Mouse (Mus musculus): ENCODE results near the gene Alkal2. TPM values are rescaled to one million over a fixed set of nuclear protein-coding genes. Genes with fewer than 3 reads are reported as not detected.
A peak's percentile ranks its signal among the peaks of the same experiment; 100 is the strongest.

The Alkal2 gene
- polyA plus RNA-seq, 1 experiment from 2014 or later = 14.4 TPM

- H3K4me3 ChIP-seq (ENCODE audit: low read depth, low read length) = no peak overlapping the region
- no peaks in the 10 kb centered on the region for H3K4me1 ChIP-seq (ENCODE audit: control insufficient read depth, insufficient read depth, low read length)
- WGBS = 74% methylated on average over 6 of the region's 6 CpGs
- H3K27ac ChIP-seq (replicated peaks; ENCODE audit: low read depth, low read length) = no peak overlapping the region
- no peak for ATAC-seq (replicated peaks; ENCODE audit: insufficient number of reproducible peaks, low FRiP score, low TSS enrichment, low read depth)
- H3K9ac ChIP-seq (replicated peaks; ENCODE audit: low read length) = no peak overlapping the region
- no peaks in the 10 kb centered on the region for H3K9me3 ChIP-seq (replicated peaks; ENCODE audit: control insufficient read depth, low read length)
- no peak overlapping the region for H3K4me2 ChIP-seq (ENCODE audit: low read depth, low read length)
- DNase-seq (ENCODE audit: low spot score) = peak; percentile 21
- H3K27me3 ChIP-seq (ENCODE audit: control insufficient read depth, insufficient read depth, low read length) = peaks cover 12% of the 10 kb centered on the region; the same call in 1 of the 2 replicates
- H3K36me3 ChIP-seq (replicated peaks; ENCODE audit: control insufficient read depth, insufficient read depth, low read depth, low read length) = no peaks in the 10 kb centered on the region
These were observed 4.7 kb upstream of the Alkal2 start for GRCm38 (mm10) chr12:30879447-30879846.

- 13% methylated on average over 4 of the region's 4 CpGs for WGBS
- no peak overlapping the region for H3K9ac ChIP-seq (replicated peaks; ENCODE audit: low read length)
- no peaks in the 10 kb centered on the region for H3K36me3 ChIP-seq (replicated peaks; ENCODE audit: control insufficient read depth, insufficient read depth, low read depth, low read length)
- no peaks in the 10 kb centered on the region for H3K9me3 ChIP-seq (replicated peaks; ENCODE audit: control insufficient read depth, low read length)
- peak overlapping the region; percentile 98 for H3K4me2 ChIP-seq (ENCODE audit: low read depth, low read length)
- DNase-seq (ENCODE audit: low spot score) (peak; percentile 15), ATAC-seq (replicated peaks; ENCODE audit: insufficient number of reproducible peaks, low FRiP score, low TSS enrichment, low read depth) (no peak)
- no peak overlapping the region for H3K27ac ChIP-seq (replicated peaks; ENCODE audit: low read depth, low read length)
- peak overlapping the region; percentile 55; the same call in 1 of the 2 replicates for H3K4me3 ChIP-seq (ENCODE audit: low read depth, low read length)
- H3K27me3 ChIP-seq (ENCODE audit: control insufficient read depth, insufficient read depth, low read length) = peaks cover 21% of the 10 kb centered on the region; the same call in 1 of the 2 replicates
- peaks cover 3% of the 10 kb centered on the region; the same call in 1 of the 2 replicates for H3K4me1 ChIP-seq (ENCODE audit: control insufficient read depth, insufficient read depth, low read length)
These were observed 533 bp upstream of the Alkal2 start for GRCm38 (mm10) chr12:30883592-30883985.

GRCm38 (mm10) chr12:30884622-30885230 lies 604 bp downstream of the Alkal2 start:
- Histone ChIP-seq H3K36me3 (replicated peaks; ENCODE audit: control insufficient read depth, insufficient read depth, low read depth, low read length) (no peaks in the 10 kb centered on the region), H3K27me3 (ENCODE audit: control insufficient read depth, insufficient read depth, low read length) (peaks cover 21% of the 10 kb centered on the region; the same call in 1 of the 2 replicates), H3K27ac (replicated peaks; ENCODE audit: low read depth, low read length) (no peak overlapping the region), H3K9ac (replicated peaks; ENCODE audit: low read length) (peak overlapping the region; percentile 65), H3K9me3 (replicated peaks; ENCODE audit: control insufficient read depth, low read length) (no peaks in the 10 kb centered on the region), H3K4me1 (ENCODE audit: control insufficient read depth, insufficient read depth, low read length) (peaks cover 3% of the 10 kb centered on the region; the same call in 1 of the 2 replicates), H3K4me3 (ENCODE audit: low read depth, low read length) (peak overlapping the region; percentile 55), H3K4me2 (ENCODE audit: low read depth, low read length) (peak overlapping the region; percentile 98)
- WGBS = 9% methylated on average over 39 of the region's 39 CpGs
- DNase-seq (ENCODE audit: low spot score) (peak; percentile 45), ATAC-seq (replicated peaks; ENCODE audit: insufficient number of reproducible peaks, low FRiP score, low TSS enrichment, low read depth) (peak; percentile 73; the same call in 1 of the 2 replicates)

- Histone ChIP-seq H3K4me3 (ENCODE audit: low read depth, low read length) (no peak overlapping the region), H3K27me3 (ENCODE audit: control insufficient read depth, insufficient read depth, low read length) (peaks cover 21% of the 10 kb centered on the region; the same call in 1 of the 2 replicates), H3K9me3 (replicated peaks; ENCODE audit: control insufficient read depth, low read length) (no peaks in the 10 kb centered on the region), H3K36me3 (replicated peaks; ENCODE audit: control insufficient read depth, insufficient read depth, low read depth, low read length) (no peaks in the 10 kb centered on the region), H3K4me2 (ENCODE audit: low read depth, low read length) (no peak overlapping the region), H3K27ac (replicated peaks; ENCODE audit: low read depth, low read length) (no peak overlapping the region), H3K4me1 (ENCODE audit: control insufficient read depth, insufficient read depth, low read length) (peaks cover 3% of the 10 kb centered on the region; the same call in 1 of the 2 replicates), H3K9ac (replicated peaks; ENCODE audit: low read length) (no peak overlapping the region)
- 66% methylated on average over 6 of the region's 6 CpGs for WGBS
- ATAC-seq (replicated peaks; ENCODE audit: insufficient number of reproducible peaks, low FRiP score, low TSS enrichment, low read depth) = no peak
- no peak for DNase-seq (ENCODE audit: low spot score)
These were observed 1.8 kb downstream of the Alkal2 start for GRCm38 (mm10) chr12:30885891-30886290.

GRCm38 (mm10) chr12:30888003-30888402 lies 3.9 kb downstream of the Alkal2 start:
- Histone ChIP-seq H3K9ac (replicated peaks; ENCODE audit: low read length) (no peak overlapping the region), H3K36me3 (replicated peaks; ENCODE audit: control insufficient read depth, insufficient read depth, low read depth, low read length) (no peaks in the 10 kb centered on the region; the same call in 1 of the 2 replicates), H3K4me1 (ENCODE audit: control insufficient read depth, insufficient read depth, low read length) (peaks cover 3% of the 10 kb centered on the region; the same call in 1 of the 2 replicates), H3K4me2 (ENCODE audit: low read depth, low read length) (no peak overlapping the region), H3K9me3 (replicated peaks; ENCODE audit: control insufficient read depth, low read length) (no peaks in the 10 kb centered on the region), H3K27me3 (ENCODE audit: control insufficient read depth, insufficient read depth, low read length) (peaks cover 16% of the 10 kb centered on the region; the same call in 1 of the 2 replicates), H3K27ac (replicated peaks; ENCODE audit: low read depth, low read length) (no peak overlapping the region), H3K4me3 (ENCODE audit: low read depth, low read length) (no peak overlapping the region)
- DNase-seq (ENCODE audit: low spot score) (no peak), ATAC-seq (replicated peaks; ENCODE audit: insufficient number of reproducible peaks, low FRiP score, low TSS enrichment, low read depth) (no peak)
- 82% methylated on average over 4 of the region's 4 CpGs for WGBS

GRCm38 (mm10) chr12:30890067-30890466 lies 5.9 kb downstream of the Alkal2 start:
- 41% methylated on average over 5 of the region's 5 CpGs for WGBS

GRCm38 (mm10) chr12:30891438-30891837 lies 7.3 kb downstream of the Alkal2 start:
- H3K36me3 ChIP-seq (replicated peaks; ENCODE audit: control insufficient read depth, insufficient read depth, low read depth, low read length) = no peaks in the 10 kb centered on the region; the same call in 1 of the 2 replicates
- H3K27ac ChIP-seq (replicated peaks; ENCODE audit: low read depth, low read length) = no peak overlapping the region
- ATAC-seq (replicated peaks; ENCODE audit: insufficient number of reproducible peaks, low FRiP score, low TSS enrichment, low read depth) = no peak
- H3K9me3 ChIP-seq (replicated peaks; ENCODE audit: control insufficient read depth, low read length) = no peaks in the 10 kb centered on the region
- H3K4me1 ChIP-seq (ENCODE audit: control insufficient read depth, insufficient read depth, low read length) = no peaks in the 10 kb centered on the region
- no peak overlapping the region for H3K4me3 ChIP-seq (ENCODE audit: low read depth, low read length)
- no peak for DNase-seq (ENCODE audit: low spot score)
- H3K9ac ChIP-seq (replicated peaks; ENCODE audit: low read length) = no peak overlapping the region
- no peaks in the 10 kb centered on the region for H3K27me3 ChIP-seq (ENCODE audit: control insufficient read depth, insufficient read depth, low read length)
- WGBS = 81% methylated on average over 7 of the region's 7 CpGs
- no peak overlapping the region for H3K4me2 ChIP-seq (ENCODE audit: low read depth, low read length)

More at GRCm38 (mm10) chr12:30890067-30890466, 5.9 kb downstream of the Alkal2 start:
- ATAC-seq (replicated peaks; ENCODE audit: insufficient number of reproducible peaks, low FRiP score, low TSS enrichment, low read depth) (no peak), DNase-seq (ENCODE audit: low spot score) (peak; percentile 89)
- H3K9me3 ChIP-seq (replicated peaks; ENCODE audit: control insufficient read depth, low read length) = no peaks in the 10 kb centered on the region
- H3K4me2 ChIP-seq (ENCODE audit: low read depth, low read length) = no peak overlapping the region
- H3K4me1 ChIP-seq (ENCODE audit: control insufficient read depth, insufficient read depth, low read length) = no peaks in the 10 kb centered on the region
- H3K27ac ChIP-seq (replicated peaks; ENCODE audit: low read depth, low read length) = no peak overlapping the region
- no peaks in the 10 kb centered on the region; the same call in 1 of the 2 replicates for H3K36me3 ChIP-seq (replicated peaks; ENCODE audit: control insufficient read depth, insufficient read depth, low read depth, low read length)
- no peak overlapping the region for H3K9ac ChIP-seq (replicated peaks; ENCODE audit: low read length)
- H3K27me3 ChIP-seq (ENCODE audit: control insufficient read depth, insufficient read depth, low read length) = peaks cover 4% of the 10 kb centered on the region; the same call in 1 of the 2 replicates
- H3K4me3 ChIP-seq (ENCODE audit: low read depth, low read length) = no peak overlapping the region

GRCm38 (mm10) chr12:30897039-30897438 lies 12.9 kb downstream of the Alkal2 start:
- 89% methylated on average over 4 of the region's 4 CpGs for WGBS
- no peaks in the 10 kb centered on the region for H3K4me1 ChIP-seq (ENCODE audit: control insufficient read depth, insufficient read depth, low read length)
- no peak overlapping the region for H3K9ac ChIP-seq (replicated peaks; ENCODE audit: low read length)
- no peaks in the 10 kb centered on the region for H3K9me3 ChIP-seq (replicated peaks; ENCODE audit: control insufficient read depth, low read length)
- ATAC-seq (replicated peaks; ENCODE audit: insufficient number of reproducible peaks, low FRiP score, low TSS enrichment, low read depth) (no peak; the same call in 1 of the 2 replicates), DNase-seq (ENCODE audit: low spot score) (no peak)
- no peak overlapping the region for H3K4me2 ChIP-seq (ENCODE audit: low read depth, low read length)
- H3K36me3 ChIP-seq (replicated peaks; ENCODE audit: control insufficient read depth, insufficient read depth, low read depth, low read length) = no peaks in the 10 kb centered on the region
- no peak overlapping the region for H3K4me3 ChIP-seq (ENCODE audit: low read depth, low read length)
- H3K27ac ChIP-seq (replicated peaks; ENCODE audit: low read depth, low read length) = no peak overlapping the region
- no peaks in the 10 kb centered on the region for H3K27me3 ChIP-seq (ENCODE audit: control insufficient read depth, insufficient read depth, low read length)

Data from embryonic facial prominence, embryonic 11.5 days (tissue).